Mouse (Mus musculus): ENCODE results near the gene Uroc1. TPM values are rescaled to one million over a fixed set of nuclear protein-coding genes. Genes with fewer than 3 reads are reported as not detected.
A peak's percentile ranks its signal among the peaks of the same experiment; 100 is the strongest.

Uroc1 gene
- total RNA-seq, 2 experiments from 2014 or later: not detected

GRCm38 (mm10) chr6:90348500-90348899 lies 15.4 kb downstream of the Uroc1 start:
- no peak for DNase-seq
- intact Hi-C loops (cut with DNase I): no loop called here

- DNase-seq: no peak
- intact Hi-C loops (cut with DNase I): no loop called here
These were observed 16.9 kb downstream of the Uroc1 start for GRCm38 (mm10) chr6:90350011-90350410.

- peak; percentile 9 to 20 for DNase-seq
- intact Hi-C loops (cut with DNase I): no loop called here
These were observed 25.1 kb downstream of the Uroc1 start for GRCm38 (mm10) chr6:90358142-90358541.

GRCm38 (mm10) chr6:90359445-90359844 lies 26.4 kb downstream of the Uroc1 start:
- DNase-seq: no peak
- intact Hi-C loops (cut with DNase I): no loop called here

GRCm38 (mm10) chr6:90360024-90360781 lies 27.1 kb downstream of the Uroc1 start:
- DNase-seq: peak; percentile 65
- intact Hi-C loops (cut with DNase I): no loop called here

- peak in 1 of 2 experiments; percentile 23 for DNase-seq
- intact Hi-C loops (cut with DNase I): no loop called here
These were observed 28.0 kb downstream of the Uroc1 start for GRCm38 (mm10) chr6:90360922-90361614.

GRCm38 (mm10) chr6:90363301-90363700 lies 30.2 kb downstream of the Uroc1 start:
- intact Hi-C loops (cut with DNase I): no loop called here
- DNase-seq: no peak

- intact Hi-C loops (cut with DNase I): no loop called here
- DNase-seq: peak; percentile 99 to 100
These were observed 36.1 kb downstream of the Uroc1 start, which contains the start of gene Zxdc for GRCm38 (mm10) chr6:90368976-90369724. Zxdc (plus strand) TSS chr6:90369492.

- peak; percentile 46 to 50 for DNase-seq
- intact Hi-C loops (cut with DNase I): loop anchor here (5.0 kb wide), 1 partner anchor 52 kb away; no protein-coding TSS in a partner anchor
These were observed 36.9 kb downstream of the Uroc1 start for GRCm38 (mm10) chr6:90369725-90370553.

- intact Hi-C loops (cut with DNase I): loop anchor here (5.0 kb wide), 1 partner anchor 48 kb away; no protein-coding TSS in a partner anchor
- DNase-seq: no peak
These were observed 41.6 kb downstream of the Uroc1 start for GRCm38 (mm10) chr6:90374647-90375046.

- DNase-seq: no peak
- intact Hi-C loops (cut with DNase I): no loop called here
These were observed 44.6 kb downstream of the Uroc1 start for GRCm38 (mm10) chr6:90377708-90378107.

GRCm38 (mm10) chr6:90381465-90381864 lies 48.4 kb downstream of the Uroc1 start:
- DNase-seq: no peak
- intact Hi-C loops (cut with DNase I): no loop called here

- no peak for DNase-seq
- intact Hi-C loops (cut with DNase I): no loop called here
These were observed 57.5 kb downstream of the Uroc1 start for GRCm38 (mm10) chr6:90390629-90391028.

- intact Hi-C loops (cut with DNase I): no loop called here
- no peak for DNase-seq
These were observed 60.9 kb downstream of the Uroc1 start for GRCm38 (mm10) chr6:90393948-90394347.

GRCm38 (mm10) chr6:90395751-90396150 lies 62.7 kb downstream of the Uroc1 start:
- no peak for DNase-seq
- intact Hi-C loops (cut with DNase I): no loop called here

GRCm38 (mm10) chr6:90397291-90397690 lies 64.2 kb downstream of the Uroc1 start:
- intact Hi-C loops (cut with DNase I): no loop called here

GRCm38 (mm10) chr6:90408632-90409031 lies 75.5 kb downstream of the Uroc1 start:
- intact Hi-C loops (cut with DNase I): no loop called here
- no peak for DNase-seq

More at GRCm38 (mm10) chr6:90397291-90397690, 64.2 kb downstream of the Uroc1 start:
- no peak for DNase-seq

GRCm38 (mm10) chr6:90410972-90411371 lies 77.9 kb downstream of the Uroc1 start:
- DNase-seq: no peak
- intact Hi-C loops (cut with DNase I): no loop called here

- intact Hi-C loops (cut with DNase I): no loop called here
- no peak for DNase-seq
These were observed 78.8 kb downstream of the Uroc1 start for GRCm38 (mm10) chr6:90411926-90412325.

All from heart, postnatal 10 days (tissue).